Mouse (Mus musculus) small intestine, adult 2 months (tissue): ENCODE data around the gene Odf2.

ENCODE experiments used
- CTCF ChIP-seq: fragments of 200-500 bp; IDR thresholded peaks from 2 replicates; pipeline ENCODE4 v1.5.1; 2012; ENCODE audit warnings: low read depth, mild to moderate bottlenecking, control low read depth, inconsistent platforms, low read length, moderate library complexity, mixed read lengths; ENCODE audit not compliant: insufficient replicate concordance, insufficient read length; ENCODE audit errors: extremely low read depth
- POLR2A ChIP-seq: fragments of 200-500 bp; IDR thresholded peaks from 2 replicates; pipeline ENCODE4 v1.6.1; 2012; ENCODE audit warnings: low read depth, mild to moderate bottlenecking, control low read depth, inconsistent platforms, low read length, moderate library complexity

GRCm38 (mm10) chr2:29879964-29880830 is 8.8 kb upstream of the Odf2 start:
- TF ChIP-seq CTCF: no peak
- TF ChIP-seq POLR2A: no peak
